Mouse (Mus musculus) CH12.LX (cell line): ENCODE results near the gene Pafah1b3. TPM values are rescaled to one million over a fixed set of nuclear protein-coding genes. Genes with fewer than 3 reads are reported as not detected.

Source experiments
- DNase-seq: peaks from one replicate; pipeline ENCODE4 v3.0.0-alpha.2; 2013; ENCODE audit errors: extremely low read depth
- H3K27ac ChIP-seq: 2 replicates; pipeline ENCODE4 v1.5.1; 2012; ENCODE audit warnings: low read depth, mild to moderate bottlenecking, control low read depth, moderate library complexity; ENCODE audit not compliant: insufficient read depth
- H3K27me3 ChIP-seq: replicated peaks from 2 replicates; pipeline ENCODE3; 2012; ENCODE audit warnings: inconsistent platforms
- H3K36me3 ChIP-seq, 2 experiments: replicated peaks in 1 of 2; 2 replicates each; pipeline versions ENCODE3 to v1.6.1; 2012; ENCODE audit warnings: inconsistent platforms in 1 of 2, low read length in 1 of 2, mild to moderate bottlenecking in 1 of 2, mixed read lengths in 1 of 2, moderate library complexity in 1 of 2; ENCODE audit not compliant: control insufficient read depth in 1 of 2, insufficient read depth in 1 of 2
- H3K4me1 ChIP-seq, 2 experiments: 2 replicates each; pipeline ENCODE4 v1.6.1; 2012; ENCODE audit warnings: inconsistent platforms in 1 of 2, moderate library complexity in 1 of 2; ENCODE audit not compliant: insufficient read depth in 2 of 2, control insufficient read depth in 1 of 2
- H3K4me2 ChIP-seq: 2 replicates; pipeline ENCODE4 v1.6.1; 2012; ENCODE audit warnings: low read depth, mild to moderate bottlenecking, control low read depth; ENCODE audit not compliant: poor library complexity, insufficient read depth, severe bottlenecking
- H3K4me3 ChIP-seq, 3 experiments: fragments of 150-350 bp in 1 of 3; sonication (generic) in 1 of 3; replicated peaks in 1 of 3; 2 replicates each; pipeline versions ENCODE3 to v1.5.1; 2011 to 2012; ENCODE audit warnings: low read depth in 2 of 3, low read length in 2 of 3, mild to moderate bottlenecking in 2 of 3, moderate library complexity in 2 of 3, control low read depth in 1 of 3, improper control_type of control experiment in 1 of 3, inconsistent platforms in 1 of 3, mixed read lengths in 1 of 3; ENCODE audit not compliant: poor library complexity in 1 of 3
- H3K79me2 ChIP-seq: replicated peaks from 2 replicates; pipeline ENCODE4 v1.6.1; 2012; ENCODE audit warnings: mild to moderate bottlenecking, moderate library complexity; ENCODE audit not compliant: control insufficient read depth, poor library complexity, insufficient read depth, severe bottlenecking; ENCODE audit errors: extremely low read depth
- H3K9ac ChIP-seq: 2 replicates; pipeline ENCODE4 v1.6.1; 2012; ENCODE audit warnings: low read depth, mild to moderate bottlenecking, control low read depth, moderate library complexity; ENCODE audit not compliant: insufficient read depth
- H3K9me3 ChIP-seq: replicated peaks from 2 replicates; pipeline ENCODE3; 2012; ENCODE audit warnings: low read length, inconsistent platforms, mixed read lengths
- BHLHE40 ChIP-seq: IDR thresholded peaks from 2 replicates; pipeline ENCODE4 v1.6.1; 2011; ENCODE audit warnings: mild to moderate bottlenecking, low read depth, low read length, improper control_type of control experiment
- CHD1 ChIP-seq: IDR thresholded peaks from 2 replicates; pipeline ENCODE4 v1.6.1; 2012; ENCODE audit warnings: low read depth, low read length, improper control_type of control experiment, inconsistent platforms
- CHD2 ChIP-seq: IDR thresholded peaks from 2 replicates; pipeline ENCODE4 v1.6.1; 2011; ENCODE audit warnings: low read length, improper control_type of control experiment
- CTCF ChIP-seq, 2 experiments: IDR thresholded peaks in 1 of 2; conservative IDR thresholded peaks in 1 of 2; 2 replicates each; pipeline ENCODE4 v1.5.1; 2011 to 2012; ENCODE audit warnings: low read depth in 2 of 2, low read length in 2 of 2, improper control_type of control experiment in 1 of 2, inconsistent platforms in 1 of 2, mild to moderate bottlenecking in 1 of 2, moderate library complexity in 1 of 2
- E2F4 ChIP-seq: IDR thresholded peaks from 2 replicates; pipeline ENCODE4 v1.6.1; 2011; ENCODE audit warnings: low read depth, low read length, improper control_type of control experiment; ENCODE audit not compliant: insufficient replicate concordance
- ELF1 ChIP-seq: IDR thresholded peaks from 2 replicates; pipeline ENCODE4 v1.6.1; 2014; ENCODE audit warnings: low read depth, mild to moderate bottlenecking, inconsistent platforms, low read length, improper control_type of control experiment
- EP300 ChIP-seq: IDR thresholded peaks from 2 replicates; pipeline ENCODE4 v1.6.1; 2011; ENCODE audit warnings: low read length, improper control_type of control experiment
- ETS1 ChIP-seq: conservative IDR thresholded peaks from 2 replicates; pipeline ENCODE4 v1.6.1; 2012; ENCODE audit warnings: low read depth, mild to moderate bottlenecking, inconsistent platforms, low read length, improper control_type of control experiment, moderate library complexity
- GABPA ChIP-seq: IDR thresholded peaks from 2 replicates; pipeline ENCODE4 v1.6.1; 2012; ENCODE audit warnings: low read depth, low read length, improper control_type of control experiment, inconsistent platforms; ENCODE audit not compliant: insufficient replicate concordance
- HCFC1 ChIP-seq: IDR thresholded peaks from 2 replicates; pipeline ENCODE4 v1.6.1; 2012; ENCODE audit warnings: low read depth, mild to moderate bottlenecking, inconsistent platforms, low read length, improper control_type of control experiment
- IRF4 ChIP-seq: IDR thresholded peaks from 2 replicates; pipeline ENCODE4 v1.6.1; 2014; ENCODE audit warnings: low read depth, mild to moderate bottlenecking, inconsistent platforms, low read length, improper control_type of control experiment
- JUN ChIP-seq: IDR thresholded peaks from 2 replicates; pipeline ENCODE4 v1.6.1; 2011; ENCODE audit warnings: low read depth, mild to moderate bottlenecking, low read length, improper control_type of control experiment, moderate library complexity; ENCODE audit not compliant: insufficient read depth
- JUND ChIP-seq: conservative IDR thresholded peaks from 2 replicates; pipeline ENCODE4 v1.6.1; 2011; ENCODE audit warnings: low read depth, low read length, improper control_type of control experiment
- KAT2A ChIP-seq: IDR thresholded peaks from 2 replicates; pipeline ENCODE4 v1.6.1; 2012; ENCODE audit warnings: low read length, improper control_type of control experiment, inconsistent platforms; ENCODE audit not compliant: insufficient replicate concordance
- MAFK ChIP-seq: IDR thresholded peaks from 2 replicates; pipeline ENCODE4 v1.6.1; 2011; ENCODE audit warnings: low read length, improper control_type of control experiment; ENCODE audit not compliant: insufficient replicate concordance
- MAX ChIP-seq: IDR thresholded peaks from 2 replicates; pipeline ENCODE4 v1.6.1; 2011; ENCODE audit warnings: low read length, improper control_type of control experiment
- MAZ ChIP-seq: IDR thresholded peaks from 2 replicates; pipeline ENCODE4 v1.6.1; 2012; ENCODE audit warnings: low read depth, mild to moderate bottlenecking, inconsistent platforms, low read length, improper control_type of control experiment, moderate library complexity
- MEF2A ChIP-seq: IDR thresholded peaks from 2 replicates; pipeline ENCODE4 v1.6.1; 2014; ENCODE audit warnings: low read depth, mild to moderate bottlenecking, inconsistent platforms, low read length, improper control_type of control experiment, borderline replicate concordance
- MXI1 ChIP-seq: IDR thresholded peaks from 2 replicates; pipeline ENCODE4 v1.6.1; 2011; ENCODE audit warnings: mild to moderate bottlenecking, low read depth, low read length, improper control_type of control experiment
- MYC ChIP-seq: IDR thresholded peaks from 2 replicates; pipeline ENCODE4 v1.6.1; 2011; ENCODE audit warnings: low read depth, mild to moderate bottlenecking, improper control_type of control experiment, low read length
- NELFE ChIP-seq: IDR thresholded peaks from 2 replicates; pipeline ENCODE4 v1.6.1; 2011; ENCODE audit warnings: low read depth, low read length, improper control_type of control experiment
- NRF1 ChIP-seq: IDR thresholded peaks from 2 replicates; pipeline ENCODE4 v1.6.1; 2014; ENCODE audit warnings: low read depth, mild to moderate bottlenecking, inconsistent platforms, low read length, improper control_type of control experiment, moderate library complexity
- PAX5 ChIP-seq: IDR thresholded peaks from 2 replicates; pipeline ENCODE4 v1.6.1; 2012; ENCODE audit warnings: low read length, inconsistent platforms, mixed read lengths
- POLR2A ChIP-seq: IDR thresholded peaks from 2 replicates; pipeline ENCODE4 v1.6.1; 2011; ENCODE audit warnings: low read depth, mild to moderate bottlenecking, improper control_type of control experiment, low read length
- POLR2AphosphoS2 ChIP-seq: IDR thresholded peaks from 2 replicates; pipeline ENCODE4 v1.6.1; 2011; ENCODE audit warnings: low read depth, low read length, improper control_type of control experiment
- RAD21 ChIP-seq: IDR thresholded peaks from 2 replicates; pipeline ENCODE4 v1.6.1; 2011; ENCODE audit warnings: low read depth, mild to moderate bottlenecking, low read length, improper control_type of control experiment, moderate library complexity
- RCOR1 ChIP-seq: conservative IDR thresholded peaks from 2 replicates; pipeline ENCODE4 v1.6.1; 2012; ENCODE audit warnings: low read depth, mild to moderate bottlenecking, inconsistent platforms, low read length, improper control_type of control experiment
- SIN3A ChIP-seq: IDR thresholded peaks from 2 replicates; pipeline ENCODE4 v1.6.1; 2012; ENCODE audit warnings: low read length, improper control_type of control experiment, inconsistent platforms
- SMC3 ChIP-seq: IDR thresholded peaks from 2 replicates; pipeline ENCODE4 v1.6.1; 2011; ENCODE audit warnings: low read depth, low read length, improper control_type of control experiment
- TBP ChIP-seq: conservative IDR thresholded peaks from 2 replicates; pipeline ENCODE4 v1.6.1; 2011; ENCODE audit warnings: low read depth, low read length, improper control_type of control experiment
- TCF12 ChIP-seq: IDR thresholded peaks from 2 replicates; pipeline ENCODE4 v1.6.1; 2014; ENCODE audit warnings: low read depth, mild to moderate bottlenecking, inconsistent platforms, low read length, improper control_type of control experiment
- UBTF ChIP-seq: IDR thresholded peaks from 2 replicates; pipeline ENCODE4 v1.6.1; 2012; ENCODE audit warnings: low read depth, mild to moderate bottlenecking, inconsistent platforms, low read length, improper control_type of control experiment, moderate library complexity
- USF1 ChIP-seq: IDR thresholded peaks from 2 replicates; pipeline ENCODE4 v1.6.1; 2014; ENCODE audit warnings: low read depth, mild to moderate bottlenecking, inconsistent platforms, low read length, improper control_type of control experiment
- USF2 ChIP-seq: conservative IDR thresholded peaks from 2 replicates; pipeline ENCODE4 v1.6.1; 2011; ENCODE audit warnings: low read depth, low read length, improper control_type of control experiment
- ZC3H11A ChIP-seq: IDR thresholded peaks from 2 replicates; pipeline ENCODE4 v1.6.1; 2012; ENCODE audit warnings: low read depth, mild to moderate bottlenecking, inconsistent platforms, low read length, improper control_type of control experiment
- ZKSCAN1 ChIP-seq: IDR thresholded peaks from 2 replicates; pipeline ENCODE4 v1.6.1; 2012; ENCODE audit warnings: low read depth, inconsistent platforms, low read length, improper control_type of control experiment, borderline replicate concordance
- ZMIZ1 ChIP-seq: IDR thresholded peaks from 2 replicates; pipeline ENCODE4 v1.6.1; 2012; ENCODE audit warnings: low read depth, mild to moderate bottlenecking, inconsistent platforms, low read length, improper control_type of control experiment
- ZNF384 ChIP-seq: IDR thresholded peaks from 2 replicates; pipeline ENCODE4 v1.6.1; 2012; ENCODE audit warnings: low read depth, low read length, improper control_type of control experiment, inconsistent platforms
- dilution Hi-C: fragments of 300-500 bp; cut with MboI; formaldehyde crosslinking; loops from 2 replicates; pipeline ENCODE4 v1.14.3; 2020; ENCODE audit warnings: low sequenced_read_pairs; ENCODE audit not compliant: extremely low pct_unique_long_range_greater_than_20kb, extremely low pct_ligation_motif_present
- in situ Hi-C: fragments of 300-500 bp; cut with MboI; formaldehyde crosslinking; loops from 3 replicates; pipeline ENCODE4 v1.14.3; 2019; ENCODE audit warnings: low sequenced_read_pairs, low pct_ligation_motif_present, low pct_unique_long_range_greater_than_20kb, mixed read lengths
- polyA plus RNA-seq: library from polyadenylated mRNA; unstranded; fragments of >175 nt; gene quantifications from 2 replicates; pipeline ENCODE4 v1.2.1, GENCODE M21; 2012; ENCODE audit warnings: low read depth; ENCODE audit not compliant: insufficient read length
- total RNA-seq, 2 experiments: library from RNA; depleted of rRNA; stranded (reverse); fragments of 300-350 nt in 1 of 2; fragments of >200 nt in 1 of 2; gene quantifications; 2 replicates each; pipeline ENCODE4 v1.2.3; 2012 to 2014

The Pafah1b3 gene
- total and polyA plus RNA-seq, 3 experiments, result 5.9 to 50.2 (median 17.6) TPM

GRCm38 (mm10) chr7:25281734-25282601, 15.8 kb downstream of the Pafah1b3 start:
- peaks cover 9% of the 10 kb centered on the region for H3K79me2 ChIP-seq
- peak overlapping the region; percentile 25 to 70 (median 68) for H3K4me3 ChIP-seq
- dilution Hi-C loops, result no loop called here
- H3K9me3 ChIP-seq, result no peaks in the 10 kb centered on the region
- peak; percentile 94 for DNase-seq
- no peaks in the 10 kb centered on the region for H3K27me3 ChIP-seq
- peak overlapping the region; percentile 68 for H3K4me2 ChIP-seq
- H3K27ac ChIP-seq, result peak overlapping the region; percentile 86
- H3K36me3 ChIP-seq, result peaks cover 23 to 28% of the 10 kb centered on the region in 2 experiments
- peak overlapping the region; percentile 88 for H3K9ac ChIP-seq
- in situ Hi-C loops, result no loop called here
- TF ChIP-seq MAZ (peak; percentile 27; the same call in 1 of the 2 replicates), ZMIZ1 (peak; percentile 38), GABPA (no peak), CTCF (conservative IDR thresholded peaks at IDR 0.05 in 1 of 2, IDR thresholded peaks at IDR 0.05 in 1 of 2; ENCODE audit: low read depth in 2 of 2, low read length in 2 of 2) (no peak), KAT2A (no peak), CHD1 (no peak), POLR2AphosphoS2 (peak; percentile 15; the same call in 1 of the 2 replicates), USF2 (no peak), SIN3A (peak; percentile 75), UBTF (no peak), POLR2A (peak; percentile 82), PAX5 (no peak), TBP (no peak), EP300 (no peak), MAFK (no peak), ZKSCAN1 (no peak), RCOR1 (no peak), ELF1 (no peak), ETS1 (no peak), JUN (no peak), ZNF384 (no peak), MEF2A (peak; percentile 21; the same call in 1 of the 2 replicates), TCF12 (peak; percentile 58), CHD2 (peak; percentile 62), MXI1 (no peak; the same call in 1 of the 2 replicates), NELFE (peak; percentile 48), E2F4 (no peak), HCFC1 (peak; percentile 55), BHLHE40 (peak; percentile 58; the same call in 1 of the 2 replicates), SMC3 (no peak), RAD21 (no peak), MYC (no peak), MAX (0 out of 2 replicates have a peak, but pooled peaks have one; percentile 55), USF1 (no peak), ZC3H11A (no peak), NRF1 (peak; percentile 85), JUND (no peak), IRF4 (peak; percentile 6; the same call in 1 of the 2 replicates)
- H3K4me1 ChIP-seq, result peaks cover 32 to 60% of the 10 kb centered on the region in 2 experiments
